Mouse (Mus musculus): Measurements from ENCODE around the gene Fahd1. TPM values are rescaled to one million over a fixed set of nuclear protein-coding genes. Genes with fewer than 3 reads are reported as not detected.

The Fahd1 gene
- polyA plus RNA-seq, 1 experiment: 11.2 TPM

DNA sequence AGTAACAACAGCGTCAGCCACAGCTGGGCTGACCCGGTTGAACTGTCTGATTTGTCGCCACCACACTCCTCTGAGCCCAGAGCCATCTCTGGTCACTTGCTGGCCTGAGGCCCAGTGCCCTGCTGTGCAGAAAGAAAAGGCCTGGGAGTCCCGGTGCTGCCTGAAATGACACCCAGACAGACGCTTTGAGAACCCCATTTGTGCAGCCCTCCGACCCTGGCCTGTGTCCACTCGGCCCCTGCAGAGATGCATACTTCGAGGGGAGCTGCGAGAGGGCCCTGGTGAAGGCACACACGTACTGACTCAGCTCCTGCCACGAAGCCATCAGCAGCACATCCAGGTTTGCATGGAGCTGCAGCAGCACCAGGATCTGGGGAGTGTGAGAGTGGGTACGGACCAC is 42.6 kb upstream of the Fahd1 start:
- H3K9me3 ChIP-seq (replicated peaks; ENCODE audit: control insufficient read depth, insufficient read depth, low read length, poor library complexity, severe bottlenecking): no peaks in the 10 kb centered on the region
- TF ChIP-seq POLR2A (IDR thresholded peaks at IDR 0.05; ENCODE audit: insufficient read depth, low read length): no peak
- TF ChIP-seq CTCF (IDR thresholded peaks at IDR 0.05; ENCODE audit: low read depth, low read length): no peak
- TF ChIP-seq EP300 (IDR thresholded peaks at IDR 0.05; ENCODE audit: insufficient read depth, low read depth, low read length): no peak
- no peak overlapping the region for H3K27ac ChIP-seq (ENCODE audit: insufficient read depth, low read length)
- H3K9ac ChIP-seq (ENCODE audit: low read depth, poor library complexity, severe bottlenecking): no peak overlapping the region
- H3K4me3 ChIP-seq (ENCODE audit: low read depth, low read length): no peak overlapping the region
- no peaks in the 10 kb centered on the region for H3K27me3 ChIP-seq (ENCODE audit: control insufficient read depth, insufficient read depth, low read length, poor library complexity, severe bottlenecking)
- no peaks in the 10 kb centered on the region for H3K36me3 ChIP-seq (ENCODE audit: control insufficient read depth, insufficient read depth, low read length, poor library complexity, severe bottlenecking)
- H3K4me1 ChIP-seq (ENCODE audit: control insufficient read depth, insufficient read depth, low read length): no peaks in the 10 kb centered on the region

DNA sequence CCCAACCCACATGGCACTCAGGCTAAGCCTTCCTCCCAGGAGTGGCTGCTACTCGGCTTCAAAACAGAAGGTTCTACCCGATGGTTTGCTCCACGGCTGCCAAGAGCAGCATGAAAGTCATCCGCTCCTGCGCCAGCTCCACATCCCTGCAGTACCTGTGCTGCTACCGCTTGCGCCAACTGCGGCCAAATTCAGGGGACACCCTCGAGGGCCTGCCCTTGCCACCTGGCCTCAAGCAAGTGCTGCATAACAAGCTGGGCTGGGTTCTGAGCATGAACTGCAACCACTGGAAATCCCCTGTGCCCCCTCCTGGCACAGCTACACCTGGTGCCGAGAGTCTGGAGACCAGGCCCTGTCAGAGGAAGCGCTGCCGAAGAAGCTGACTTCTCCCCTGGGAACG is 41.2 kb upstream of the Fahd1 start:
- TF ChIP-seq POLR2A (IDR thresholded peaks at IDR 0.05; ENCODE audit: insufficient read depth, low read length): no peak
- TF ChIP-seq CTCF (IDR thresholded peaks at IDR 0.05; ENCODE audit: low read depth, low read length): no peak
- no peak for TF ChIP-seq EP300 (IDR thresholded peaks at IDR 0.05; ENCODE audit: insufficient read depth, low read depth, low read length)
- Histone ChIP-seq H3K4me1 (ENCODE audit: control insufficient read depth, insufficient read depth, low read length) (no peaks in the 10 kb centered on the region), H3K4me3 (ENCODE audit: low read depth, low read length) (no peak overlapping the region), H3K9ac (ENCODE audit: low read depth, poor library complexity, severe bottlenecking) (no peak overlapping the region), H3K27me3 (ENCODE audit: control insufficient read depth, insufficient read depth, low read length, poor library complexity, severe bottlenecking) (no peaks in the 10 kb centered on the region), H3K9me3 (replicated peaks; ENCODE audit: control insufficient read depth, insufficient read depth, low read length, poor library complexity, severe bottlenecking) (no peaks in the 10 kb centered on the region), H3K27ac (ENCODE audit: insufficient read depth, low read length) (no peak overlapping the region), H3K36me3 (ENCODE audit: control insufficient read depth, insufficient read depth, low read length, poor library complexity, severe bottlenecking) (no peaks in the 10 kb centered on the region)

DNA sequence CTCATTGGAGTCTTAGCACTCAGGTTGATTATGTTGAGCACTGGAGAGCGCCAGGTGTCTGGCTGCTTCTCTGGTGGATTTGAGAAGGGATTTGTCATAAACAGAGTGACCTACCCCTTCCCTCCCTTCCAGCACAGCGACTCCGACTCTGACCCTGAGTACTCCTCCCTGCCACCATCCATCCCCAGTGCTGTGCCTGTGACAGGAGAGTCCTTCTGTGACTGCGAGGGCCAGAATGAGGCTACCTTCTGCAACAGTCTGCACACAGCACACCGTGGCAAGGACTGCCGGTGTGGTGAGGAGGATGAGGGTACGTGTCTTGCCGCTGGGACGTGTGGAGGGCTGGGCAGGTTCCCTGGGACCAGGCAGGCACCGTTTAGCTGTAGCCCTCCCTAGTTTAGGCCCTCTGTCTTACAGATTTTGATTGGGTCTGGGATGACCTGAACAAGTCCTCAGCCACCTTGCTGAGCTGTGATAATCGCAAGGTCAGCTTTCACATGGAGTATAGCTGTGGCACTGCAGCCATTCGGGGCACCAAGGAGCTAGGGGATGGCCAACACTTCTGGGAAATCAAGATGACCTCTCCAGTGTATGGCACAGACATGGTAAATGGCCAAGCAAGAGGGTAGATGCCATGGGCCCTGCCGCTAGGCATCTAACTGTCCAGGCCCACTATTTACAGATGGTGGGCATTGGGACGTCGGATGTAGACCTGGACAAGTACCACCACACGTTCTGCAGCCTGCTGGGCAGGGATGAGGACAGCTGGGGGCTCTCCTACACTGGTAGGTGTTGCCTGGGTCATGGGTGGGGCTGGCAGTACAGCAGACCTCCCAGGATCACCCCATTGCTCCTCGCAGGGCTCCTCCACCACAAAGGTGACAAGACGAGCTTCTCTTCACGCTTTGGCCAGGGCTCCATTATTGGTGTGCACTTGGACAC is 40.3 kb upstream of the Fahd1 start:
- no peaks in the 10 kb centered on the region for H3K4me1 ChIP-seq (ENCODE audit: control insufficient read depth, insufficient read depth, low read length)
- H3K36me3 ChIP-seq (ENCODE audit: control insufficient read depth, insufficient read depth, low read length, poor library complexity, severe bottlenecking): no peaks in the 10 kb centered on the region
- no peak overlapping the region for H3K27ac ChIP-seq (ENCODE audit: insufficient read depth, low read length)
- H3K27me3 ChIP-seq (ENCODE audit: control insufficient read depth, insufficient read depth, low read length, poor library complexity, severe bottlenecking): no peaks in the 10 kb centered on the region
- H3K9ac ChIP-seq (ENCODE audit: low read depth, poor library complexity, severe bottlenecking): no peak overlapping the region
- no peak for TF ChIP-seq CTCF (IDR thresholded peaks at IDR 0.05; ENCODE audit: low read depth, low read length)
- no peak for TF ChIP-seq EP300 (IDR thresholded peaks at IDR 0.05; ENCODE audit: insufficient read depth, low read depth, low read length)
- no peak for TF ChIP-seq POLR2A (IDR thresholded peaks at IDR 0.05; ENCODE audit: insufficient read depth, low read length)
- H3K9me3 ChIP-seq (replicated peaks; ENCODE audit: control insufficient read depth, insufficient read depth, low read length, poor library complexity, severe bottlenecking): no peaks in the 10 kb centered on the region
- no peak overlapping the region for H3K4me3 ChIP-seq (ENCODE audit: low read depth, low read length)

DNA sequence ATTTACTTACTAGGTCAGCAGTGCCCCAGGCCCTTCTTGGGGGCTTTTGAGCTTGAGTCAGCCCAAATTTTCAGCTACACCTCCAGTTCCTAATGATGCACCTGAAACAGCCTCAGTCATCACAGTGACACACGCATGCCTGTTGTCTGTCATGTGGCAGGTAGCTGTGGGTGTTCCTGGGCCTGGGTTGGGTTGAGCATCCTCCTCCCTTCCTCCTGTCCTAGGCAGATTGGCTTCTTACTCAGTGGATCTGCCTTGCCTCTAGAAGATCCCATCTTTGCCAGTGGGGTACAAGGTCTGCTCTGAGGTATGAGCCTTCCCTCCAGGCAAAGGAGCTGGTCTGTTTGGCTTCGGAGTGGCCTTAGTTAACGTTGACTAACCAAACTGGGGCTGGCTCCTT is 38.7 kb upstream of the Fahd1 start:
- no peaks in the 10 kb centered on the region for H3K36me3 ChIP-seq (ENCODE audit: control insufficient read depth, insufficient read depth, low read length, poor library complexity, severe bottlenecking)
- TF ChIP-seq EP300 (IDR thresholded peaks at IDR 0.05; ENCODE audit: insufficient read depth, low read depth, low read length) (no peak), CTCF (IDR thresholded peaks at IDR 0.05; ENCODE audit: low read depth, low read length) (no peak), POLR2A (IDR thresholded peaks at IDR 0.05; ENCODE audit: insufficient read depth, low read length) (no peak)
- H3K9ac ChIP-seq (ENCODE audit: low read depth, poor library complexity, severe bottlenecking): no peak overlapping the region
- H3K27me3 ChIP-seq (ENCODE audit: control insufficient read depth, insufficient read depth, low read length, poor library complexity, severe bottlenecking): no peaks in the 10 kb centered on the region
- H3K9me3 ChIP-seq (replicated peaks; ENCODE audit: control insufficient read depth, insufficient read depth, low read length, poor library complexity, severe bottlenecking): no peaks in the 10 kb centered on the region
- no peaks in the 10 kb centered on the region for H3K4me1 ChIP-seq (ENCODE audit: control insufficient read depth, insufficient read depth, low read length)
- no peak overlapping the region for H3K4me3 ChIP-seq (ENCODE audit: low read depth, low read length)
- no peak overlapping the region for H3K27ac ChIP-seq (ENCODE audit: insufficient read depth, low read length)

DNA sequence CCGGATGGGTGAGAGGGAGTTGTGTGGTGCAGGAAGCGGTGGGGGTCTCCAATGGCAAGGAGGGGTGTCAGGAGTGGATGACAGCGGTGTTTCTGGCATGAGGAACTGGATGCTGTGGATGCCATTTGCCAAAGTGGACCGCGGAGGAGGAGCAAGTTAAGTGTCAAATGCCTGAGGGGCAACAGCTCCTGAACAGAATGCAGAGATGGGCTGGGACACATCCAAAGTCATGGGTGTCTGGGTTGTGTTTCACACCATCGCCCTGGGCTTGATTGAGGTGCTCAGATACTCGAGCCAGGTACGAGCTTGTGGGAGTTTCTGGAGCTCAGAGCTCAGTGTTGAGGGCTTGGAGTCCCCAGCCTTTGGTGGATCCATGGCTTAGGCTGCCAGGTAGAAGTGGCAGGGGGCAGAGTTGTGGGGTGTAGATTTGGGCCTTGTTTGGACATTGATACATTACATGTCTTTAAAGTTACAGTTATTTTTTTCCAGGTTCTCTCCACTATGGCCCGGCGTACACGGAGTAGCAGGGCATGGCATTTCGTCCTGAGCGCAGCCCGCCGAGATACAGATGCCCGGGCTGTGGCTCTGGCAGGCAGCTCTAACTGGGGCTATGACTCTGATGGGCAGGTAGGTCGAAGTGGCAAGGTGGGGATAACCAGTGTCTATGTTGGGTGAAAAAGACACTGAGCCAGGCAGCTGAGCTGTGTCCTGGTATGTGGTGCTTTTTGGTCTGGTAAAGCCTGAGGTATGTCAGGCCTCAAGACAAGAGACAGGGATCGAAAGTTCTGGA is 37.3 kb upstream of the Fahd1 start:
- Histone ChIP-seq H3K27ac (ENCODE audit: insufficient read depth, low read length) (no peak overlapping the region), H3K4me3 (ENCODE audit: low read depth, low read length) (peak overlapping the region; percentile 91), H3K4me1 (ENCODE audit: control insufficient read depth, insufficient read depth, low read length) (no peaks in the 10 kb centered on the region), H3K9ac (ENCODE audit: low read depth, poor library complexity, severe bottlenecking) (peak overlapping the region; percentile 85), H3K9me3 (replicated peaks; ENCODE audit: control insufficient read depth, insufficient read depth, low read length, poor library complexity, severe bottlenecking) (no peaks in the 10 kb centered on the region), H3K27me3 (ENCODE audit: control insufficient read depth, insufficient read depth, low read length, poor library complexity, severe bottlenecking) (no peaks in the 10 kb centered on the region), H3K36me3 (ENCODE audit: control insufficient read depth, insufficient read depth, low read length, poor library complexity, severe bottlenecking) (0 out of 2 replicates have a peak, but pooled peaks cover 3% of the 10 kb centered on the region)
- no peak for TF ChIP-seq EP300 (IDR thresholded peaks at IDR 0.05; ENCODE audit: insufficient read depth, low read depth, low read length)
- TF ChIP-seq POLR2A (IDR thresholded peaks at IDR 0.05; ENCODE audit: insufficient read depth, low read length): no peak
- no peak for TF ChIP-seq CTCF (IDR thresholded peaks at IDR 0.05; ENCODE audit: low read depth, low read length)

All from ES-Bruce4 (cell line).